Mouse (Mus musculus) olfactory bulb, adult 2 months (tissue): Measurements from ENCODE around the gene Dnase1l3.

Experiments
- CTCF ChIP-seq: fragments of 200-500 bp; IDR thresholded peaks from 2 replicates; pipeline ENCODE4 v1.5.1; 2012; ENCODE audit warnings: low read depth, mild to moderate bottlenecking, low read length, moderate library complexity; ENCODE audit not compliant: insufficient read depth
- POLR2A ChIP-seq: fragments of 200-500 bp; IDR thresholded peaks from 2 replicates; pipeline ENCODE4 v1.6.1; 2012; ENCODE audit warnings: mild to moderate bottlenecking, low read depth, low read length, moderate library complexity; ENCODE audit not compliant: insufficient read depth

GRCm38 (mm10) chr14:7929029-7929428, 65.3 kb downstream of the Dnase1l3 start:
- TF ChIP-seq CTCF, result no peak
- no peak for TF ChIP-seq POLR2A
